In genomic region chr12:113974271-113974670, GRCm38 (mm10) we compare ENCODE assay signal across 27 mouse cellular contexts.
"Had no signal": no experiment of that assay in that cellular context is flagged by ENCODE, and none has a peak within 500 bp of the region (broad histone marks: within the 10 kb centered on the region; RNA-seq: fewer than 3 reads in every experiment).

No protein-coding gene starts in this region.

- H3K36me3 ChIP-seq: embryonic facial prominence, embryonic 10.5 days; embryonic facial prominence, embryonic 12.5 days; embryonic facial prominence, embryonic 13.5 days; embryonic facial prominence, embryonic 15.5 days; forebrain, embryonic 10.5 days; forebrain, embryonic 12.5 days; forebrain, embryonic 15.5 days had no signal

- H3K27me3 ChIP-seq: embryonic facial prominence, embryonic 12.5 days; embryonic facial prominence, embryonic 13.5 days; embryonic facial prominence, embryonic 15.5 days; forebrain, embryonic 12.5 days; forebrain, embryonic 13.5 days; forebrain, embryonic 15.5 days had no signal

- H3K27ac ChIP-seq: embryonic facial prominence, embryonic 10.5 days; embryonic facial prominence, embryonic 12.5 days; embryonic facial prominence, embryonic 13.5 days; embryonic facial prominence, embryonic 15.5 days; forebrain, embryonic 10.5 days; forebrain, embryonic 12.5 days; forebrain, embryonic 13.5 days; forebrain, embryonic 15.5 days; gastrocnemius, adult 2 months had no signal

- ATAC-seq: forebrain, embryonic 13.5 days; forebrain, embryonic 14.5 days; forebrain, embryonic 15.5 days; forebrain, embryonic 16.5 days; forebrain, postnatal 0 days had no signal

- H3K4me3 ChIP-seq: embryonic facial prominence, embryonic 10.5 days; embryonic facial prominence, embryonic 12.5 days; embryonic facial prominence, embryonic 13.5 days; embryonic facial prominence, embryonic 15.5 days; erythroblast, embryonic 14.5 days; forebrain, embryonic 10.5 days; forebrain, embryonic 12.5 days; forebrain, embryonic 13.5 days; forebrain, embryonic 15.5 days; gastrocnemius, adult 2 months had no signal

- H3K9me3 ChIP-seq: embryonic facial prominence, embryonic 15.5 days had no signal

- H3K9ac ChIP-seq: embryonic facial prominence, embryonic 12.5 days; embryonic facial prominence, embryonic 13.5 days; embryonic facial prominence, embryonic 15.5 days; forebrain, embryonic 12.5 days; forebrain, embryonic 13.5 days; forebrain, embryonic 15.5 days; forebrain, postnatal 0 days had no signal

- H3K4me1 ChIP-seq: embryonic facial prominence, embryonic 10.5 days; embryonic facial prominence, embryonic 12.5 days; embryonic facial prominence, embryonic 13.5 days; embryonic facial prominence, embryonic 15.5 days; forebrain, embryonic 10.5 days; forebrain, embryonic 12.5 days; forebrain, embryonic 13.5 days; forebrain, embryonic 15.5 days had no signal

- DNase-seq: cerebellum, adult 2 months; cerebellum, adult 8-10 months; cerebellum, adult 9-10 months; cerebellum, adult 9-11 months; cerebellum, postnatal 10 days; cerebellum, postnatal 14 days; cerebellum, postnatal 25 days; cerebellum, postnatal 36 days; embryo, embryonic 11 days; forebrain, postnatal 0 days; gastrocnemius, adult 2 months; gastrocnemius, postnatal 10 days; gastrocnemius, postnatal 14 days; gastrocnemius, postnatal 25 days; gastrocnemius, postnatal 36 days; heart, adult 18-20 months had no signal

- H3K4me2 ChIP-seq: embryonic facial prominence, embryonic 12.5 days; embryonic facial prominence, embryonic 13.5 days; embryonic facial prominence, embryonic 15.5 days; forebrain, embryonic 12.5 days; forebrain, embryonic 13.5 days; forebrain, embryonic 15.5 days had no signal
